In the genomic region with DNA sequence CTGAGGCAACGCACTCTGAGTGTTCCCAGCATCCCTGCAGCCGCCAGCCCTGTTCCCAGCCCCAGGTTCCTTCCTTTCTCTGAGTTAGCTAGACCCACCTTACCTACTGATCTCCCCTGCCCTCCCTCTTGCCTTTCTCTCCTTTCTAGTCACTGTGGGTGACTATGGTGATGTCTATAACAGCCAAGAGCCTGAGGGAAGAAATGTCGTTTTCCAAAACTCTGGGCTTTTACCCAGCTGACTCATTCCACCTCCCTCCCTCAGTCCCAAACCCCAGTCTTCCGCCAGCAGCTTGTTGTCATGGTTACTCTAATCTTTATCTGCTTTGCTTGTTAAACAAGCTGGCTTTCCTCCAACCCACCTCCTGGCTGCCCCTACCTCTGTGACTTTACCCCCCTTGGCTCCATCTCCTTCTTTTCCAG, we compare ENCODE assay signal across 8 mouse cellular contexts.
DNase-seq lines count a peak whose midpoint lies in the region; ATAC-seq lines count a peak whose summit lies in the region.

No protein-coding gene starts in this region.

- H3K36me3 ChIP-seq in lung, embryonic 16.5 days (ENCODE audit: control insufficient read depth, insufficient read depth, low read length), result no peaks in the 10 kb centered on the region
- no peaks in the 10 kb centered on the region for H3K36me3 ChIP-seq in neural tube, embryonic 15.5 days

- no peak overlapping the region for H3K4me2 ChIP-seq in lung, embryonic 16.5 days (ENCODE audit: low read depth, low read length)
- H3K4me2 ChIP-seq in neural tube, embryonic 15.5 days, result no peak overlapping the region

- no peaks in the 10 kb centered on the region for H3K27me3 ChIP-seq in lung, embryonic 16.5 days (ENCODE audit: control insufficient read depth, insufficient read depth, low read depth, low read length)
- no peaks in the 10 kb centered on the region for H3K27me3 ChIP-seq in neural tube, embryonic 15.5 days (replicated peaks)

- no peak overlapping the region for H3K4me3 ChIP-seq in lung, embryonic 16.5 days (ENCODE audit: low read length)
- no peak overlapping the region for H3K4me3 ChIP-seq in neural tube, embryonic 15.5 days (replicated peaks)

- ATAC-seq in lung, embryonic 16.5 days (ENCODE audit: low read depth), result peak; percentile 75
- peak; percentile 62 for ATAC-seq in neural tube, embryonic 15.5 days (ENCODE audit: low FRiP score)

- no peak for DNase-seq in lung, postnatal 14 days
- DNase-seq in brain, embryonic 18.5 days (ENCODE audit: low read depth, low spot score), result peak; percentile 40
- peak; percentile 72 to 81 for DNase-seq in frontal cortex, postnatal 36 days (ENCODE audit: low spot score in 2 of 2)
- peak; percentile 55 for DNase-seq in layer of hippocampus, adult 9-10 months (ENCODE audit: low spot score)
- DNase-seq in spleen, postnatal 14 days (ENCODE audit: low spot score in 2 of 2), result no peak
- DNase-seq in kidney, postnatal 14 days, result no peak

- 39% methylated on average over 4 of the region's 4 CpGs for WGBS in lung, embryonic 16.5 days
- WGBS in neural tube, embryonic 15.5 days, result 50% methylated on average over 4 of the region's 4 CpGs

- no peak overlapping the region for H3K9ac ChIP-seq in lung, embryonic 16.5 days (ENCODE audit: low read length)
- H3K9ac ChIP-seq in neural tube, embryonic 15.5 days (replicated peaks), result no peak overlapping the region

- H3K9me3 ChIP-seq in lung, embryonic 16.5 days (ENCODE audit: control insufficient read depth, low read length), result no peaks in the 10 kb centered on the region
- H3K9me3 ChIP-seq in neural tube, embryonic 15.5 days (replicated peaks), result no peaks in the 10 kb centered on the region

- no peak overlapping the region for H3K27ac ChIP-seq in lung, embryonic 16.5 days (ENCODE audit: low read length)
- H3K27ac ChIP-seq in neural tube, embryonic 15.5 days (replicated peaks), result peak overlapping the region; percentile 63

- H3K4me1 ChIP-seq in lung, embryonic 16.5 days (replicated peaks; ENCODE audit: control insufficient read depth, insufficient read depth, low read length), result peaks cover 14% of the 10 kb centered on the region
- H3K4me1 ChIP-seq in neural tube, embryonic 15.5 days, result peaks cover 37% of the 10 kb centered on the region

Comparison
In these comparisons a context has a peak if more than half of its experiments do, and no peak if none do; other contexts are left out.
1. DNase-seq: peak in brain, embryonic 18.5 days (single experiment), frontal cortex, postnatal 36 days (2 of 2) and layer of hippocampus, adult 9-10 months (single experiment); none in lung, postnatal 14 days (single experiment), spleen, postnatal 14 days (0 of 2) and kidney, postnatal 14 days (single experiment).